Mouse (Mus musculus): Measurements from ENCODE around the gene Naalad2.
"Not testable (repeated sequence)": the region's sequence is repeated elsewhere in the genome, so short reads cannot be mapped to it uniquely, and the experiment has no call there.

Gene Naalad2

GRCm38 (mm10) chr9:18402895-18403294, at the start of gene Naalad2:
Gene Naalad2, minus strand, starts transcription at chr9:18402995.
- DNase-seq (ENCODE audit: low spot score) = not testable (repeated sequence)

DNA sequence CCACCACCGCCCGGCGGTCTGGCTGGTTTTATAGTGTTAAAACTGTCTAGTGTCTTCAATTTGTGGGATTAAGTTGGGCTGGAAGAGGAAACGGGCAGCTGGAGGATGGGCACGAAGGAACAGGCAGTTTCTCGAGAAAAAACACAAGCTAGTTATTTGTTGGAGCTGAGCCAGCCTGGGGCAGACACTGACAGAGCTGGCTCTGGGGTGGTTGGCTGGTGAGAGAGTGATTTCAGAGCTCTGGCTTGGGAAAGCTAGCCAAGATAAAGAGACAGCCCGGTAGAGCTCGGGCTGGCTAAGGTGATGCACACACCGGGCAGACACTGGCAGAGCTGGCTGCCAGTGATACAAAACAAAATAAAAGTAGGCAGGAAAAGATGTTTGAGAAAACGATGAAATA, 28.9 kb upstream of the Naalad2 start:
- DNase-seq (ENCODE audit: low spot score) = peak; percentile 17

GRCm38 (mm10) chr9:18430354-18430753, 27.6 kb upstream of the Naalad2 start, which contains the start of gene Mbd3l2:
Gene Mbd3l2, plus strand, starts transcription at chr9:18430654.
- no peak for DNase-seq (ENCODE audit: low spot score)

GRCm38 (mm10) chr9:18412371-18412770, 9.6 kb upstream of the Naalad2 start:
- DNase-seq (ENCODE audit: low spot score) = not testable (repeated sequence)

DNA sequence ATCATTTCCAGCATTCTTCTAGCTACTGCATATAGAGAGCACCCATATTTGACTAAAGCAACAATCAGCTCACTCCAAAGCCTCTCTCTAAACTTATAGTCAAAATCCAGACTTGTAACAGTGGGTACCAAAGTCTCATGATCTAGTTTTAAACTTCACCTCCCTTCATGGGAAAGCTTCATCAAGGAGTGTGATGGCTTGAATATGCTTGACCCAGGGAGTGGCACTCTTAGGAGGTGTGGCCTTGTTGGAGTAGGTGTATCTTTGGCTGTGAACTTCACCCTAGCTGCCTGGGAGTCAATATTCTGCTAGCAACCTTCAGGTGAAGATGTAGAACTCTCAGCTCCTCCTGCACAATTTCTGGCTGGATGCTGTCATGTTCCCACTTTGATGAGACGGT, 1.3 kb upstream of the Naalad2 start, which contains the start of gene Ubtfl1:
Gene Ubtfl1 (plus strand): TSS at position 301 of the 400 bp plus-strand sequence.
- DNase-seq (ENCODE audit: low spot score) = no peak

- DNase-seq (ENCODE audit: low spot score) = no peak
Measured at GRCm38 (mm10) chr9:18399629-18400028, 3.2 kb downstream of the Naalad2 start.

- peak; percentile 13 for DNase-seq (ENCODE audit: low spot score)
Measured at GRCm38 (mm10) chr9:18385782-18386181, 17.0 kb downstream of the Naalad2 start.

- not testable (repeated sequence) for DNase-seq (ENCODE audit: low spot score)
Measured at GRCm38 (mm10) chr9:18373026-18373425, 29.8 kb downstream of the Naalad2 start.

DNA sequence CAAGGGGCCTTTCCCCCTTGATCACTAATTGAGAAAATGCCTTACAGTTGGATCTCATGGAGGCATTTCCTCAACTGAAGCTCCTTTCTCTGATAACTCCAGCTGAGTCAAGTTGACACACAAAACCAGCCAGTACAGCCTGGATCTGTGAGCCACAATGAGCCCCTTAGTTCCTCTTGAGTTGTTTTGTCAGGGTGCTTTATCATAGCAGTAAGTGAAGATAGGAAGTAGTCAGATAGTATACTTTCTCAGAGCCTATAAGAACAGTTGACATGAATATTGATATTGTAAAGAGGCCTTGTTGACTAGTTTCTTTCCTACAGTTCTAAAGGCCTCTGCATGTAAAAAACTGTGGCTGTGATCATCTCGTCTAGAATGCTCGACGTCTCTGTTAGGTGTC, 82.8 kb downstream of the Naalad2 start:
- no peak for DNase-seq (ENCODE audit: low spot score)

DNA sequence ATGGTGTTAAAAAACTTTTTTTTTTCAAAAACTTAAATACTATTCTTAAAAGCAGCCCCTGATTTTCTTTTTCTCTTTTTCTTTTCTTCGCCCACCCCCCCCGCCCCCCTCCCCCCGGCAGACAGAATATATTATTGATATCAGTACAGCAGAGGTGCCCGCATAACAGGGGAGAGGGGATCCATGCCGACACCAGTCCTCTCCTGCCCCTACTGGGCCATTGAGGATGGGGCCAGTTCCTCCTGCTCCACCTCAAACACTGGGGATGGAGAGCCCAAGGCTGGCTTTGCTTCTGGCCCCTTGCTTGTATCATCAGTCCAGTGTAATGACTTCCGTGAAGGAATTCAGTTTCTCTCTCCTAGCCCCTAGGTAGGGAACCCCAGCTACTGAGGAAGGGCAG, 104.5 kb downstream of the Naalad2 start:
- no peak for DNase-seq (ENCODE audit: low spot score)

DNA sequence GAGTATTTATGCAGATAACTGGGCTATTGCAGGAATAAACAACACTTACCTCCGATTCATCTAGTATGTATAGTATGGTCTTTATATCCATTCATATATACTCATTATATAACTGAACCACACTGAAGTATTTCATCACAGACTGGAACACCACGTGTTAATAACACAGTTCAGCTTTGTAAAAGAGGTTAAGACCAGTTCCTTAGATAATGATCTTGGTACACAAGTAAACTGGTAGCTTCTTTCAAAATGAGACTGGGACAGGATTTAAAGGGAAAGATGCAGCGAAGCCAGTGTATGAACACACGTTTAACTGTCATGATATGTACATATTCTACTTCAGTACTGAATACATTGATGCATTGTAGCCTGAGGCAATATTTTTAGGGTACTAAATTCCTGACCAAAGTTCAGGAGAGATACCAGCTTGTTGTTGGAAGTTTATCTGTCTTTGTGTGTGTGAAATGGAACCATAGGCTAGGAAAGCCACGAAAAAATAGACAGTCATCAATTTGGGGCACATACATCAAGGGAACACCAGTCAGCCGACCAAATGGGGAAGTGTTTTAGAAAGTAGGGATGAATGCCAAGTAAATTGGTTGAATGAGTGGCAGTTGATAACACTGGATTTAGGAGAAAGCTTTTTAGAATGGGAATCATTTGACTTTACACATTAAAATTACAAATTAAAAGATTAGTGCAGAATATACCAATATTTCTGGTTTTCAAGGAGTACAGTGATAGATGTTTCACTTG, 109.6 kb downstream of the Naalad2 start:
- DNase-seq (ENCODE audit: low spot score) = no peak

DNA sequence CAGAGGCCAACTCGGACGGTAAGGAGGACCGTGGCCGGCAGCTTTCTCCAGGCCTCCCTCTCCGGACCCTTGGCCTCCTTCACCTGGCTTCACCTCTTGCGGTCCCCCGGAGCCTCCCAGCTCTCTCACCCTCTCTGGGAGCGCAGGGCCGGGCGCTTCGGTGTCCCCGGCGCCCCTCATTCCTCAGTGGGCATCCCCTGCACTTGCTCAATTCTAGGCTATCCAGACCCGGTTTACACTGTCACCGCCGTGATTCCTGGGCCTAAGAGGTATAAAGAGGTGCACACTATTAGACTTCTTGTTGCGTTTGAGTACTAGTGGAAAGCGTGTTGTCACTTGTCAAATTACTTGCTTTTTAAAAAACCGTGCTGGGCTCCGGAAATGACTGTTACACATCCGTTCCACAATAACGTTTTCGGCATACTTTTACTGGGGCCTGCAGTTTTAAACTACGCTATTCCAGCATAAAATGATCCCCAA, 110.3 kb downstream of the Naalad2 start:
- DNase-seq (ENCODE audit: low spot score) = no peak

DNA sequence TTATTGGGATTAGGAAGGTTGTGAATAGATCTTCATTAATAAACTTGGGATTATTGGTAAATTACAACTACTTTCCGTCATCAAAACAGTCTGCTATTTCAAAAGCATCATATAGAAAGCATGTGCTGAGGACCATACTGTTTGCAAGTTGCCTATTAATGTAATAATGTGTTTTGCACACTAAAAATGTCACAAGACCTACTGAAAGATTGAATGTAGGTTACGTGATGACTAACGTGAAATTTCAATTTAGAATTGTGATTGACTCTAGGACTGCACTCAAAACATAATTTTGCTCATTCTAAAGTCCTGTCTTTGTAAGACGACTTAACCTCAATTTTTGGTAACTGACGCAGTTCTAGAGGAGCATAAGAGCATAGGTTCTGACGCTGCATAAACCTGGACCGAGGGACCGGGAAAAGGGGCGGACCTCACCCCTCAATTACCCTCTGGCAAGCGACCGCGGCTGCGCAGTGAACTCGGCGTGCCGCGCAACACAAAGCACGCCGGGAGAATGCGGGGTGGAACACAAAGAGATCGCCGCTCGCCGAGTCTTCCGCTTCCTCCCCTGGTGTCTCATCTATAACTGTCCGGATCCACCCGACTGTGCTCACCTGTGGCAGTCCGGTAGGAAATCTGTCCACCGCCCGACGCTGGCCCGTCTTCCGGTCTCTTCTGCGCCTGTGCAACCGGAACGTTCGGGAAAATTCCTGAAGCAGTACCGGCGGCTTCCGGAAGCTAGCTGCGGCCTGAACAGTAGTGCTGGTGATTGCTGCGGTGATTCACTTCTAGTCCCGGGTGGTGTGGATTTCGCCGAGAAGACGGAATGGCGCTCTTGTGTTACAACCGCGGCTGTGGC, 111.0 kb downstream of the Naalad2 start, which contains the start of gene Chordc1:
Gene Chordc1 (plus strand): TSS at position 555 of the 859 bp plus-strand sequence.
- peak; percentile 91 for DNase-seq (ENCODE audit: low spot score)

DNA sequence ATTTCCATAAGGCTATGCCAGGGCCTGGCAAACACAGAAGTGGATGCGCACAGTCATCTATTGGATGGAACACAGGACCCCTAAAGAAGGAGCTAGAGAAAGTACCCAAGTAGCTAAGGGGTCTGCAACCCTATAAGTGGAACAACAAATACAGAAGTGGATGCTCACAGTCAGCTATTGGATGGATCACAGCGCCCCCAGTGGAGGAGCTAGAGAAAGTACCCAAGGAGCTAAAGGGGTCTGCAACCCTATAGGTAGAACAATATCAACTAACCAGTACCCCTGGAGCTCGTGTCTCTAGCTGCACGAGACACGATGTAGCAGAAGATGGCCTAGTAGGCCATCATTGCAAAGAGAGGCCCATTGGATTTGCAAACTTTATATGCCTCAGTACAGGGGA, 124.1 kb downstream of the Naalad2 start:
- not testable (repeated sequence) for DNase-seq (ENCODE audit: low spot score)

GRCm38 (mm10) chr9:18277497-18277896, 125.3 kb downstream of the Naalad2 start:
- DNase-seq (ENCODE audit: low spot score) = no peak

GRCm38 (mm10) chr9:18276844-18277243, 126.0 kb downstream of the Naalad2 start:
- no peak for DNase-seq (ENCODE audit: low spot score)

DNA sequence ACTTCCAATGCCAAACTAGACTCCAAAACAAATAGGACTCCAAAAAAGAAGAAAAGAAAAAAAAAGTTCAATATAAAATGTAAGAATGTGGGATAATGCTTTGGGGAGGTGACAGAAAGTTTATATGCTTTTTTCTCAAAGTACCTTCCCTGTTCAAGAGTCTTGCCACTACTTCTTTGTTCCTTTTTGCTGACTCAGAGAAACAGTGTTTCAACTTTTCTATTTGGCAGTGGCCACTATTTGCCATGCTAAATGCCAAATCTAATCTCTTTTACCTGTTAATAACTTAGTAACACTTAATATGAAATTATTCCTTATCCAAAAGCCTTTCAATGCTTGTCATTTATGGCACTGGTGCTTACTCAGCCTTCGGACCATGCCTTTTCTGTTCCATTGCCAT, 126.9 kb downstream of the Naalad2 start:
- no peak for DNase-seq (ENCODE audit: low spot score)

All from ovary, adult 18-20 months (tissue).